Mouse (Mus musculus) embryonic facial prominence, embryonic 13.5 days (tissue): ENCODE measurements around the gene Lsm14b. TPM values are rescaled to one million over a fixed set of nuclear protein-coding genes. Genes with fewer than 3 reads are reported as not detected.

ENCODE experiments used
- ATAC-seq: fragments of 200-750 bp; cut with Nextera tagmentation; 2 replicates; pipeline ENCODE4 v1.8.0; 2017; ENCODE audit warnings: low read depth; ENCODE audit not compliant: insufficient number of reproducible peaks, insufficient read depth, low FRiP score, low TSS enrichment
- H3K27ac ChIP-seq: fragments of 300-500 bp; sonication (generic); 2 replicates; pipeline ENCODE4 v1.5.1; 2015; ENCODE audit warnings: moderate library complexity, mild to moderate bottlenecking, inconsistent platforms
- H3K27me3 ChIP-seq: fragments of 300-500 bp; sonication (generic); 2 replicates; pipeline ENCODE4 v1.6.1; 2015; ENCODE audit warnings: mild to moderate bottlenecking, inconsistent platforms
- H3K36me3 ChIP-seq: fragments of 300-500 bp; sonication (generic); 2 replicates; pipeline ENCODE4 v1.6.1; 2015; ENCODE audit warnings: mild to moderate bottlenecking, inconsistent platforms
- H3K4me1 ChIP-seq: fragments of 300-500 bp; sonication (generic); 2 replicates; pipeline ENCODE4 v1.6.1; 2015; ENCODE audit warnings: inconsistent platforms
- H3K4me2 ChIP-seq: fragments of 300-500 bp; sonication (generic); 2 replicates; pipeline ENCODE4 v1.6.1; 2015; ENCODE audit warnings: moderate library complexity, mild to moderate bottlenecking, inconsistent platforms
- H3K4me3 ChIP-seq: fragments of 300-500 bp; sonication (generic); 2 replicates; pipeline ENCODE4 v1.5.1; 2015; ENCODE audit warnings: mild to moderate bottlenecking, inconsistent platforms
- H3K9ac ChIP-seq: fragments of 300-500 bp; sonication (generic); 2 replicates; pipeline ENCODE4 v1.6.1; 2015; ENCODE audit warnings: mild to moderate bottlenecking, inconsistent platforms
- H3K9me3 ChIP-seq: fragments of 300-500 bp; sonication (generic); 2 replicates; pipeline ENCODE4 v1.6.1; 2016; ENCODE audit warnings: inconsistent platforms
- WGBS: fragments of 180-500 bp; shearing (Covaris S2); methylation state at CpG from one replicate; pipeline ENCODE4 v1.1.7; 2015; ENCODE audit warnings: mixed read lengths; 5-methylcytosine and 5-hydroxymethylcytosine counted together
- polyA plus RNA-seq: library from polyadenylated mRNA; unstranded; fragments of >200 nt; fragmentation: Nextera tagmentation; extraction: Ambion mirVana; gene quantifications from 2 replicates; pipeline ENCODE4 v1.2.1, GENCODE M21; 2015

Lsm14b gene
- polyA plus RNA-seq, 1 experiment from 2014 or later, result 11.4 TPM

DNA sequence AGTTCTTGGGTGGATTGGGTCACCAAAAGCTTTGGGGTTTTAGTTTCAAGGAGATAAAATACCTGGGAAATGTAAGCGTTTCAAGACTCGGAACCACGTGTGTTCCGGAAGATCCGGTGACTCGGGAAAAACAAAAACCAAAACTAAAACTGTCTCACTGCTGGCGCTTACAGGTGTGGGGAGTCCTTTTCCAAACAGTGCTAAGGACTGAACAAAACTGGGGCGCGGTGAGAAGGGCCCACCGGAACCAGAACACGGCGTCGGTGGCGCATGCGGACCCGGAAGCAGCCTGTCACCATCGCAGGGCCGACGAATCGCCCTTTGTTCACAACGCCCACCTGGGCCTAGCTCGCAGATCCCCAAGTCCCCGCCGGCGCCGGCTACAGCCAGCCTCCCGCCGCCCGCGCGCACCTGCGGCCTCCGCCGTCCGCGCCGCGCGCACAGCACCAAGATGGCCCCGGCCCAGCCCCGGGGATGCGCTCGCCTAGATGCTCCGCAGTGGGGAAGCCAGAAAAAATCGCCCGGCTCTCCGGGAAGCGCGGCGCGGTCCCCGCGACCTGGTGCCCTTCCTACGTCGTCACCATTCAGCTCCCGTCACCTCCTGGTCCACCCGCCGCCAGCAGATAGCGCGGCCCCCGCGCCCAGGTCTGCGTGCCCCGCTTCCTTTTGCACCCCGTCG is 16.9 kb downstream of the Lsm14b start:
- H3K4me1 ChIP-seq, result peaks cover 39% of the 10 kb centered on the region
- H3K4me3 ChIP-seq, result peak overlapping the region; percentile 94
- no peaks in the 10 kb centered on the region for H3K9me3 ChIP-seq
- ATAC-seq, result peak; percentile 39
- H3K27ac ChIP-seq, result peak overlapping the region; percentile 92
- H3K4me2 ChIP-seq, result peak overlapping the region; percentile 89
- peaks cover 29% of the 10 kb centered on the region for H3K36me3 ChIP-seq
- no peaks in the 10 kb centered on the region for H3K27me3 ChIP-seq
- peak overlapping the region; percentile 94 for H3K9ac ChIP-seq
- WGBS, result under 1% methylated on average over 66 of the region's 66 CpGs

DNA sequence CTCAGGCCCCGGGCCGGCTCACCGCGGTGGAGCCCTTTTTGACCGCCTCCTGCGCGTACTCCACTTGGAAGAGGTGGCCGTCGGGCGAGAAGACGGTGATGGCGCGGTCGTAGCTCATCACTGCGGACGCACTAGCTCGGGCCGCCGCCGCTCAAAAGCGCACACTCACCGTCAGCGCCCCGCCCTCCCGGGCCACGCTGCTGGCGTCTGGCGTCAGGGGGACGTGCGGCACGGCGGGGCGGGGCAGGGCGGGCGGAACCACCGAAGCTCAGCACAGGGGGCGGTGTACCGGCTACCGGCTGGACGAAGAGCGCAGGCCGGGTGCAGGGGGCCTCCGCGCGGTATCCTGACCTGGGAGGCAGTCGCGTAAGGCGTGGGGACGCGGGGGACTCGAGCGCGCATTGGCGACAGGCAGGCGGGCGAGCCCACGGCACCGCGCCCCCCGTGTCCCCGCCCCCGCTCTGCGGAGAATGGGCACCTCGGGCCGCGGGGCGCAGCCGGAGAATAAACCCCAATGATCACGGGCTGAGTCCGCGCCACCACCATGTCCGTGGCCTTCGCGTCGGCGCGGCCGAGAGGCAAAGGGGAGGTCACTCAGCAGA is 17.6 kb downstream of the Lsm14b start, which contains the start of the genes Psma7 and Ss18l1:
Psma7 (minus strand) TSS at position 178 of the 602 bp plus-strand sequence.
Ss18l1 (plus strand) TSS at position 254 of the 602 bp plus-strand sequence.
- WGBS, result under 1% methylated on average over 76 of the region's 78 CpGs
- Histone ChIP-seq H3K9ac (peak within 1 kb of the TSS; percentile 94), H3K4me3 (peak within 1 kb of the TSS; percentile 94), H3K4me1 (peaks cover 39% of the 10 kb centered on the region), H3K9me3 (no peaks in the 10 kb centered on the region), H3K4me2 (peak within 1 kb of the TSS; percentile 89), H3K27me3 (no peaks in the 10 kb centered on the region), H3K27ac (peak within 1 kb of the TSS; percentile 92), H3K36me3 (peaks cover 25% of the 10 kb centered on the region)
- peak; percentile 95 for ATAC-seq

DNA sequence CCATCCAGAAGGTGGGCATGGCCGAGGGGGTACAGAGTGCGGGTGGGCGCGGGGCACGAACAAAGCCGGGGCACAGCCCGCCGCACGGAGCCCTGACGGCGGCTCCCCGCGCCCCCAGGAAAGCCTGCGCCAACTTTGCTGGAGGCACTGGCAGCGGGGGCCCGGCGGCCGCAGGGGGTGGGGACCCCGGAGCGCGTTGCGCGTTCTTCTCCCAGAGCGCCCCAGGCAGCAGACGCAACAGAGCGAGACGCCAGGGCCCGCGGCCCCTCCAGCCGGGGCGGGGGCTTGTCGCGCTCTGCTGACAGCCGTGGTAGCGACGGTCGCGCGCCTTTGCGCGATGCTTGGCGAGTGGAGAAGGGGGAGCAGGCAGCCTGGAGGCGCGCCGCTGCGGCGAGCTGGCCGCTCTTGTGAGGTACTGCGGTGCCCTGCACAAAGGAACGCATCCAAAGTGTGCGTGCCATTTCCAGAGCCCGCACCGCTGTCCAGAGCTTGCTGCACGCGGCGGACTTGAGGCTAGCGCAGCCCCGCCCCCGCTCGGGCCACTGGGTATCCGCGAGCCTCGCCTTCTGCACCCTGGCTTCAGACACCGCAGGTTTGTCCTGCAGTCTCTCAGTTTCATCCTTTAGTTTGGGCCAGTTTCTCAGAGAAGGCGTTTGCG is 18.2 kb downstream of the Lsm14b start:
- under 1% methylated on average over 66 of the region's 66 CpGs for WGBS
- peak overlapping the region; percentile 89 for H3K4me2 ChIP-seq
- H3K9ac ChIP-seq, result peak overlapping the region; percentile 94
- no peak for ATAC-seq
- peak overlapping the region; percentile 92 for H3K27ac ChIP-seq
- H3K36me3 ChIP-seq, result peaks cover 24% of the 10 kb centered on the region
- H3K4me1 ChIP-seq, result peaks cover 39% of the 10 kb centered on the region
- peak overlapping the region; percentile 94 for H3K4me3 ChIP-seq
- no peaks in the 10 kb centered on the region for H3K27me3 ChIP-seq
- no peaks in the 10 kb centered on the region for H3K9me3 ChIP-seq

DNA sequence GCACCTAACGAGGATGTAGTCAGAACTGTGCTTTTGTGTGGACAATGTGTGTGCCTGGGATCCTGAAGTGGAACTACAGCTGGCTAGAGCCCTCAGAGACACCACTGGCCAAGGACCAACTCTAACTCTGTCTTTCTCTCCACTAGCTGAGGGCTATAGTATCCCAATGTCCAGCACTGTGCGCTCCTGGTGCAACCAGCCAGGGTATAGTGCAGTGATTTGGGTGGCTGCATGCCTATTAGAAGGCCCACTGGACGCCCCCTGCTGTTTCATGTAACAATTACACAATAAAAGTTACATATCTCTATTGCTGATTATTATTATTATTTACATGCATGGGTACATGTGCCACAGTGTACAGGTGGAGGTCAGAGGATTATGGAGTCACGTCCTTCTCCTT is 20.5 kb downstream of the Lsm14b start:
- Histone ChIP-seq H3K27me3 (no peaks in the 10 kb centered on the region), H3K36me3 (peaks cover 16% of the 10 kb centered on the region), H3K4me3 (no peak overlapping the region), H3K9ac (no peak overlapping the region), H3K27ac (no peak overlapping the region), H3K9me3 (no peaks in the 10 kb centered on the region), H3K4me1 (peaks cover 31% of the 10 kb centered on the region), H3K4me2 (no peak overlapping the region)
- no peak for ATAC-seq
- WGBS, result 46% methylated on average over 4 of the region's 4 CpGs

DNA sequence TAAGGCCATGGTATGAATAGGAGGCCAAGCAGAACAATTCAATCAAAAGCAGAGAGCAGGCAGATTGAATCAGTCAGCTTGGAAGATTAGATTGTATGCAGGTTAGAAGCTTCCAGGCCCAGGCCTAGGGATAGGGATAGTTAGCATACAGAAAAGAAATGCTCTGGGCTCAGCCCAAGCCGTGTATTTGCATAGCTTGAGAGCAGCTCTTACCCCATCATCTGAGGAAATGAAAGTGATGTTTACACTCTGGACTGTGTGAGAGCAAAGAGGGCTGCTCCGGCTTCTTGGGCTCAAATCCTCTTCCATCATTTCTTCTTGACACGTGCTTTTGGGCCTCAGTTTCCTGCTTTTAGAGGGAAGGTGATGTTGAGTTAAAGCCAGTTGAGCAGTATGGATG is 22.8 kb downstream of the Lsm14b start:
- no peak overlapping the region for H3K9ac ChIP-seq
- no peak overlapping the region for H3K4me2 ChIP-seq
- peaks cover 20% of the 10 kb centered on the region for H3K36me3 ChIP-seq
- H3K4me3 ChIP-seq, result no peak overlapping the region
- WGBS, result 96% methylated on average over 3 of the region's 3 CpGs
- no peak overlapping the region for H3K27ac ChIP-seq
- no peaks in the 10 kb centered on the region for H3K9me3 ChIP-seq
- no peaks in the 10 kb centered on the region for H3K27me3 ChIP-seq
- no peak for ATAC-seq
- peaks cover 26% of the 10 kb centered on the region for H3K4me1 ChIP-seq

DNA sequence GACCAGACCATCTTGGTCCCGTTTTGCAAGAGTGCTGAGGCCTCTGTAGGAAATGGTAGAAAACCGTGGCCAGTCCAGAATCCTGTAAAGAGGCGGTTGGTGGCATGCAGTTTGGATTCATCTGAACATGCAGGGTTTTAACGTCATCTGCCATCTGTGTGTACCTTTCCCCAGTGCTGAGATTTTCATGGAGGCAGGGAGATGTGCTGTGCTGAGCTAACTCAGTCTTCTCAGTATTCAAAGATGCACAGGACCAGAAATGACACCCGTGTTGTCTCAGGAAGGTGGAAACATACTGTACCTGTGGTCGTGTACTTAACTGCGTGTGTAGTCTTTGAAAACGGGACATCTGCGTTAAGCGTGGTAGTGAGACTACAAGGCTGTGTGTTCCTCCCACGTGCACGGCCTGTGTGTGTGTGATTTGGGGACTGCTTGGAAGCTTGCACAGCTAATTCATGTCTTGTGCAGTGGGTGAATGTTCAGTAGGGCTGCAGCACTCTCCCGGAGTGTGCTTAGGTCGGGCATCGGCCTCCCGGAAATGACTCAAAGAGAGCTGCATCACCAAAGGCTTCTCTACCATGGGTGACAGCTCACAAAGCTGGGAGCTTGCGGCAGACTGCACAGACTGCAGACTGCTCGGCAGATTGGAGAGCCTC is 23.3 kb downstream of the Lsm14b start:
- no peak overlapping the region for H3K9ac ChIP-seq
- no peak overlapping the region for H3K27ac ChIP-seq
- H3K4me3 ChIP-seq, result no peak overlapping the region
- peaks cover 25% of the 10 kb centered on the region for H3K36me3 ChIP-seq
- H3K4me1 ChIP-seq, result peaks cover 26% of the 10 kb centered on the region
- ATAC-seq, result no peak
- no peaks in the 10 kb centered on the region for H3K9me3 ChIP-seq
- WGBS, result 93% methylated on average over 18 of the region's 18 CpGs
- H3K27me3 ChIP-seq, result no peaks in the 10 kb centered on the region
- no peak overlapping the region for H3K4me2 ChIP-seq

DNA sequence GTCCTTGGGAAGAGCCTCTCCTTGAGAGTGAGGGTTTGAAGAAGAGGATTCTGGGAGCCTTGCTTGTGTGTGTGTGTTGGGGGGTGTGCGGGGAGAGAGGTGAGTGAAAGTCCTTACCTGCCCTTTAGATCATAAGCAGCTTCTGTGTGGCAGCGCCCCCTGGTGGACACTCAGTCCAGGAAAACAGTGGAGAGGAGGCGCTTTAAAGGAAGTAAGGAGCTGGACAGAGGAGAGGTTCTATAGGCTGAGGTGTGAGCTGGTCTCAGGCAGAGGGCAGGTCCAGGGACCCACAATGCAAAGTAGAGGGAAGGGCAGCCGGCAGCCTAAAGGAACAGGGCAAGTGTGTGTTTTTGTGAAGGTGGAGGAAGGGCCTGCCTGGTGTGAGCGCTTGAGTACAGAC is 26.2 kb downstream of the Lsm14b start:
- Histone ChIP-seq H3K9ac (no peak overlapping the region), H3K36me3 (peaks cover 51% of the 10 kb centered on the region), H3K4me3 (no peak overlapping the region), H3K4me2 (no peak overlapping the region), H3K9me3 (no peaks in the 10 kb centered on the region), H3K4me1 (peaks cover 7% of the 10 kb centered on the region; the same call in 1 of the 2 replicates), H3K27me3 (no peaks in the 10 kb centered on the region), H3K27ac (no peak overlapping the region)
- no peak for ATAC-seq
- 28% methylated on average over 5 of the region's 5 CpGs for WGBS

DNA sequence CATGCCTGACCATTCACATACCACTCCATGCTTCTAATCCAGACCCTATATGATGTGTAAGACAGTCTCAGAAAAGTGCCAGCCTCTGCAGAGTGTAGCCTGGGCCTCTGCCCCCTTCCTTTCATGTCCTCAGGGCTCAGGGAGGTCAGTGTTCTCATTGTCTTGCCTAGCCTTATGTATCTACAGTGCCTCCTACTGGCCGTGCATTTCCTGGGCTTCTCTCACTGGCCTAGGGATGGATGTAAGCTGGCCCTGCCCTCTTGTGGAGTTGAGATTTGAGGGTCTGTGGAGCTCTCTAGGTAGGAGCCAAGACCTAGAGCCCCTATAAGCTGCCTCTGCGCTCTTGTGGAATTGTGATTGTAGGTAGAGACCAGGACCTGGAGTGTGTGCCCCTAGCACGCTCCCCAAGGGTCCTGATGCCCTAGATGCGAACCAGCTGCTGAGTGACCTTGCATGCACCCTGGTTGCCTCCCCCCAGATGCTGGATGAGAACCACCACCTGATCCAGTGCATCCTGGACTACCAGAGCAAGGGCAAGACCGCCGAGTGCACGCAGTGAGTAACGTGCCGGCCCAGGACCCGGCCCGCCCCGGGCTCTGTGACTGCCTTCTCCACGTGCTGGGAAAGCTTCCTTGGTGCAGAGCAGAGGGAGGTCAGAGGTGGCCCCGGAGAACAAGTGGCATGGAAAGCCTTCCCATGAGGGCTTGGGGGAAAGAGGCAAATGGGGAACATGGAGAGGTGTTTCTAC is 27.4 kb downstream of the Lsm14b start:
- Histone ChIP-seq H3K27ac (no peak overlapping the region), H3K9me3 (no peaks in the 10 kb centered on the region), H3K4me2 (no peak overlapping the region), H3K27me3 (no peaks in the 10 kb centered on the region), H3K4me1 (peaks cover 7% of the 10 kb centered on the region; the same call in 1 of the 2 replicates), H3K36me3 (peaks cover 56% of the 10 kb centered on the region), H3K9ac (0 out of 2 replicates have a peak overlapping the region, but pooled peaks have one; percentile 16), H3K4me3 (no peak overlapping the region)
- 86% methylated on average over 14 of the region's 14 CpGs for WGBS
- no peak for ATAC-seq

DNA sequence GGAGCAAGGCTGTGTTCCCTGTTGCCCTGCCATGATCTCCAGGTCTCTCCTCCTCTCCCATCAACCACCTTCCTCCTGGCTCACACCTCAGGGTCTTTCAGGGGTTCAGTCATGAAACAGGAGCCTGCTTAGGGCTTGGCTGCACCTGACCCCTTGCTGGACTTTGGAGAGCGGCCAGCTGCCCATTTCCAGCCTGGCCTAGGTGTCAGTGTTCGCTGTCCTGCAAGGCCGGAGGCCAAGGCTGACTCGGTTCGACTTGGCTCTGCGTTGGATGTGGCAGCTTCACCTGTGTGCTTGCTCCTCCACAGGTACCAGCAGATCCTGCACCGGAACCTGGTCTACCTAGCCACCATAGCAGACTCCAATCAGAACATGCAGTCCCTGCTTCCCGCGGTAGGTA is 28.2 kb downstream of the Lsm14b start:
- Histone ChIP-seq H3K4me2 (no peak overlapping the region), H3K4me1 (peaks cover 7% of the 10 kb centered on the region; the same call in 1 of the 2 replicates), H3K27ac (no peak overlapping the region), H3K9ac (no peak overlapping the region), H3K4me3 (no peak overlapping the region), H3K36me3 (peaks cover 59% of the 10 kb centered on the region), H3K27me3 (no peaks in the 10 kb centered on the region), H3K9me3 (no peaks in the 10 kb centered on the region)
- ATAC-seq, result no peak
- over 99% methylated on average over 9 of the region's 9 CpGs for WGBS

DNA sequence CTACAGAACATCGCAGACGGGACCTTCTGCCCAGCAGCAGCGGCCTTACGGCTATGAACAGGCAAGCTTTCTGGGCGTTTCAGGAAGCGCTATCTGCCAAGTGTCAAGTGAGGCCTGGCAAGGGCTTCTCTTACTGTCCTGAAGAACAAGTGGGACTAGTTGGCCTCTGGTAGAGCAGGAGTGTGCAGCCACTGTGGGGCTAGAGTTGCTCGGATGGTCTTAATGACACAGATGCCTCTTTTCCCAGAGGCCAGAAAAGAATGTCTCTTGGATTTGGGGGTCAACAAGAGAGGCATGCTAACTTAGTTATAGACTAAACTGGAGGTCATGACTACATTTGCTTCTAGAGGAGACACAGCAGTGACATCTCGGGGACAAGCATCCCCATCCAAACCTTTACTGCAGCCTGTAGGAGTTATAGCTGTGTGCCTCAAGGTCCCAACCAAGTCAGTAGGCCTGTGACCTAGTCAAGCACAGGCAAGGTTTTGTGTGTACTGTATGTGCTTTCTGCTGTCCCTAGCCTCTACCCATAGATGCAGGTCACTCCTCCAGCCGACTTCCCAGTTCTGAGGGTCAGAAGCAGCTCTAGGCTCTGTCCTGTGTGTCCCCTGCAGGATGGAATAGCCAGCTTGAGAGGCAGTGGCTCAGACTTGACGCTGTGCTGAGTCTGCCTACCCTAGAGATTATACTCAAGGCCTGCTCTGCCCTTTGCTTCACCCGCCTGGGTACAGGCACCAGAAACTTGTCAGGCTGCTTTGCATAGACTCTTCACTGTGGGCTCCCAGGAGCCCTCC is 38.7 kb downstream of the Lsm14b start:
- ATAC-seq, result no peak
- WGBS, result 95% methylated on average over 11 of the region's 11 CpGs
- no peak overlapping the region for H3K4me2 ChIP-seq
- H3K9me3 ChIP-seq, result no peaks in the 10 kb centered on the region
- peaks cover 77% of the 10 kb centered on the region for H3K36me3 ChIP-seq
- H3K27me3 ChIP-seq, result no peaks in the 10 kb centered on the region
- H3K4me3 ChIP-seq, result no peak overlapping the region
- no peaks in the 10 kb centered on the region for H3K4me1 ChIP-seq
- no peak overlapping the region for H3K9ac ChIP-seq
- H3K27ac ChIP-seq, result no peak overlapping the region
